Mouse (Mus musculus): Measurements from ENCODE around the gene AA986860. TPM values are rescaled to one million over a fixed set of nuclear protein-coding genes. Genes with fewer than 3 reads are reported as not detected.

The AA986860 gene
- polyA plus RNA-seq, 1 experiment from 2014 or later: 1.2 TPM

DNA sequence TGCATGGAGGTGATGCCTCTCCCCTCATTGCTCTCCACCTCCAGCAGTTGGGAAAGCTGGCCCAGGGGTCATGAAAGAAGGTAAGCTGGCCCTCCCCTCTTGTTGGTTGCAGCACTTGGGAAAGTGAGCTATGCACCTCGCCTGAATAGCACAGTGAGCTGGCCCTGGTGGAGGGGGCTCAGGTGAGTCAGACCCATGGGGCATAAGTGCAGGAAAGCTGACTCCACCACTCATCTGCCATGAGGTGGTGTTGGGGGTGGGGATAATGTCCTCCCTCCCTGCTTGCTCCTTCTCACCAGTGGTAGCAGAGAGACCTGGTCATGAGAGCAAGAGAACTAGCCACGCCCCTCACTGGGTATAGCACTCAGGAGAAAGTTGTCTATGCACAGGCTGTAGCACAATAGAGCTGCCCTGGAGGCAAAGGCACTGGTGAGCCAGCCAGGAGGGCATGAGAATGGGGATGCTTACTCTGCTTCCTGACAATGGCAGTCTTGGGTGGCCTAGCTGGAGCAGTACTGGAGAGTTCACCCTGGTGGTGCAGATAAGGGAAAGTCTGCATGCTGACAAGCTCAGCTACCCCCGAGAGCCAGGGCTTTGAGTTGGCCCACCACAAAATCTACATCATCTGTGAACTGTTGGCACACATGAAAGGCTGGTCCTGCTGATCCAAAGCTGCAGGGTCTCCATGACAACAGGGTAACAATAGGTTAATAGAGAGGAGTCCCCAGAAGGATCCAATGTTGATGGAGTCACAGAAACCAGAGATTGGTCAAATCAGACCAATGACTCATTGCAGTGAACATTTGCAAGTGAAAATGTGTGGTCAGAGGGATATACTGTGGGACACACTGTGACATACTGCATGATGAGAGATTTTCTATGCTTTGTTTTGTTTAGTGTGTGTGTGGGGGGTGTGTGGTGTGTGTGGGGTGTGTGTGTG lies 58.0 kb downstream of the AA986860 start:
- Histone ChIP-seq H3K4me3 (no peak overlapping the region), H3K27me3 (no peaks in the 10 kb centered on the region; the same call in 1 of the 2 replicates), H3K9me3 (peaks cover 3% of the 10 kb centered on the region; the same call in 1 of the 2 replicates), H3K4me2 (replicated peaks) (no peak overlapping the region), H3K4me1 (no peaks in the 10 kb centered on the region), H3K36me3 (no peaks in the 10 kb centered on the region), H3K9ac (no peak overlapping the region), H3K27ac (no peak overlapping the region)
- ATAC-seq (ENCODE audit: low FRiP score, low read depth): no peak
- 58% methylated on average over 3 of the region's 3 CpGs for WGBS

Other genes with a start within 250 kb of the AA986860 start
- gene Zp3r, start 102.4 kb upstream of the AA986860 start, polyA plus RNA-seq (2015; fragmentation: Nextera tagmentation; extraction: Ambion mirVana): not detected in 2 replicates
- not detected in 2 replicates for gene C4bp, start 70.3 kb upstream of the AA986860 start, polyA plus RNA-seq (2015; fragmentation: Nextera tagmentation; extraction: Ambion mirVana)
- not detected in 2 replicates for gene Gm29427, start 16.2 kb upstream of the AA986860 start, polyA plus RNA-seq (2015; fragmentation: Nextera tagmentation; extraction: Ambion mirVana)
- gene Yod1, start 14.6 kb upstream of the AA986860 start, polyA plus RNA-seq (2015; fragmentation: Nextera tagmentation; extraction: Ambion mirVana): 12.4 and 12.5 TPM in 2 replicates
- 8.7 and 9.4 TPM in 2 replicates for gene Pfkfb2, start 2.7 kb upstream of the AA986860 start, polyA plus RNA-seq (2015; fragmentation: Nextera tagmentation; extraction: Ambion mirVana)
- gene Fcamr, start 68.9 kb downstream of the AA986860 start, polyA plus RNA-seq (2015; fragmentation: Nextera tagmentation; extraction: Ambion mirVana): not detected in 2 replicates
- not detected in 2 replicates for gene Pigr, start 94.7 kb downstream of the AA986860 start, polyA plus RNA-seq (2015; fragmentation: Nextera tagmentation; extraction: Ambion mirVana)
- gene Fcmr, start 133.7 kb downstream of the AA986860 start, polyA plus RNA-seq (2015; fragmentation: Nextera tagmentation; extraction: Ambion mirVana): not detected in 2 replicates
- not detected in 2 replicates for gene Il24, start 155.5 kb downstream of the AA986860 start, polyA plus RNA-seq (2015; fragmentation: Nextera tagmentation; extraction: Ambion mirVana)
- not detected in 2 replicates for gene Il20, start 179.5 kb downstream of the AA986860 start, polyA plus RNA-seq (2015; fragmentation: Nextera tagmentation; extraction: Ambion mirVana)
- gene Il19, start 208.1 kb downstream of the AA986860 start, polyA plus RNA-seq (2015; fragmentation: Nextera tagmentation; extraction: Ambion mirVana): not detected in 2 replicates